Mouse (Mus musculus) midbrain, embryonic 13.5 days (tissue): ENCODE measurements around the gene Aknad1. TPM values are rescaled to one million over a fixed set of nuclear protein-coding genes. Genes with fewer than 3 reads are reported as not detected.

Source experiments
- ATAC-seq: fragments of 200-750 bp; cut with Nextera tagmentation; 2 replicates; pipeline ENCODE4 v1.8.0; 2017; ENCODE audit warnings: mild to moderate bottlenecking, moderate TSS enrichment, moderate library complexity
- H3K27ac ChIP-seq: fragments of 300-500 bp; sonication (generic); 2 replicates; pipeline ENCODE4 v1.5.1; 2015; ENCODE audit warnings: inconsistent platforms, mild to moderate bottlenecking, moderate library complexity
- H3K27me3 ChIP-seq: fragments of 300-500 bp; sonication (generic); 2 replicates; pipeline ENCODE4 v1.6.1; 2015; ENCODE audit warnings: mild to moderate bottlenecking, inconsistent platforms
- H3K36me3 ChIP-seq: fragments of 300-500 bp; sonication (generic); 2 replicates; pipeline ENCODE4 v1.6.1; 2015; ENCODE audit warnings: mild to moderate bottlenecking, inconsistent platforms
- H3K4me1 ChIP-seq: fragments of 300-500 bp; sonication (generic); replicated peaks from 2 replicates; pipeline ENCODE4 v1.6.1; 2015; ENCODE audit warnings: inconsistent platforms
- H3K4me2 ChIP-seq: fragments of 300-500 bp; sonication (generic); replicated peaks from 2 replicates; pipeline ENCODE4 v1.6.1; 2015; ENCODE audit warnings: moderate library complexity, mild to moderate bottlenecking, inconsistent platforms
- H3K4me3 ChIP-seq: fragments of 300-500 bp; sonication (generic); replicated peaks from 2 replicates; pipeline ENCODE4 v1.5.1; 2015; ENCODE audit warnings: mild to moderate bottlenecking, inconsistent platforms
- H3K9ac ChIP-seq: fragments of 300-500 bp; sonication (generic); replicated peaks from 2 replicates; pipeline ENCODE4 v1.6.1; 2015; ENCODE audit warnings: mild to moderate bottlenecking, inconsistent platforms
- H3K9me3 ChIP-seq: fragments of 300-500 bp; sonication (generic); 2 replicates; pipeline ENCODE4 v1.6.1; 2016; ENCODE audit warnings: mild to moderate bottlenecking, inconsistent platforms
- WGBS: fragments of 180-500 bp; shearing (Covaris S2); methylation state at CpG from one replicate; pipeline ENCODE4 v1.1.7; 2015; 5-methylcytosine and 5-hydroxymethylcytosine counted together
- polyA plus RNA-seq: library from polyadenylated mRNA; unstranded; fragments of >200 nt; fragmentation: Nextera tagmentation; extraction: Ambion mirVana; gene quantifications from 2 replicates; pipeline ENCODE4 v1.2.1, GENCODE M21; 2015

The Aknad1 gene
- polyA plus RNA-seq, 1 experiment from 2014 or later: not detected

GRCm38 (mm10) chr3:108755542-108755941 is 16.1 kb downstream of the Aknad1 start:
- no peak for ATAC-seq
- H3K9me3 ChIP-seq: no peaks in the 10 kb centered on the region
- H3K4me2 ChIP-seq: no peak overlapping the region
- no peaks in the 10 kb centered on the region for H3K27me3 ChIP-seq
- WGBS: 94% methylated on average over 2 of the region's 2 CpGs
- no peak overlapping the region for H3K4me3 ChIP-seq
- no peak overlapping the region for H3K9ac ChIP-seq
- no peaks in the 10 kb centered on the region for H3K36me3 ChIP-seq
- no peaks in the 10 kb centered on the region for H3K4me1 ChIP-seq
- H3K27ac ChIP-seq: no peak overlapping the region

- H3K27me3 ChIP-seq: no peaks in the 10 kb centered on the region
- no peak overlapping the region for H3K4me2 ChIP-seq
- no peaks in the 10 kb centered on the region for H3K9me3 ChIP-seq
- H3K9ac ChIP-seq: no peak overlapping the region
- H3K4me1 ChIP-seq: no peaks in the 10 kb centered on the region
- no peak for ATAC-seq
- no peaks in the 10 kb centered on the region for H3K36me3 ChIP-seq
- WGBS: 76% methylated on average over 1 of the region's 1 CpGs
- no peak overlapping the region for H3K27ac ChIP-seq
- H3K4me3 ChIP-seq: no peak overlapping the region
Measured at GRCm38 (mm10) chr3:108756131-108756530, 16.7 kb downstream of the Aknad1 start.

GRCm38 (mm10) chr3:108757570-108757969 is 18.1 kb downstream of the Aknad1 start:
- Histone ChIP-seq H3K27me3 (no peaks in the 10 kb centered on the region), H3K4me1 (no peaks in the 10 kb centered on the region), H3K4me2 (no peak overlapping the region), H3K9ac (no peak overlapping the region), H3K9me3 (no peaks in the 10 kb centered on the region), H3K4me3 (no peak overlapping the region), H3K27ac (no peak overlapping the region), H3K36me3 (no peaks in the 10 kb centered on the region)
- no peak for ATAC-seq
- WGBS: 79% methylated on average over 9 of the region's 9 CpGs

GRCm38 (mm10) chr3:108759566-108760420 is 20.3 kb downstream of the Aknad1 start:
- Histone ChIP-seq H3K27me3 (no peaks in the 10 kb centered on the region), H3K4me2 (no peak overlapping the region), H3K9ac (no peak overlapping the region), H3K4me1 (no peaks in the 10 kb centered on the region), H3K36me3 (no peaks in the 10 kb centered on the region), H3K9me3 (no peaks in the 10 kb centered on the region), H3K27ac (no peak overlapping the region), H3K4me3 (no peak overlapping the region)
- ATAC-seq: no peak
- 90% methylated on average over 11 of the region's 11 CpGs for WGBS

- no peak overlapping the region for H3K9ac ChIP-seq
- H3K4me3 ChIP-seq: no peak overlapping the region
- H3K27me3 ChIP-seq: no peaks in the 10 kb centered on the region
- H3K9me3 ChIP-seq: no peaks in the 10 kb centered on the region
- H3K36me3 ChIP-seq: no peaks in the 10 kb centered on the region
- 90% methylated on average over 7 of the region's 7 CpGs for WGBS
- ATAC-seq: no peak
- H3K4me1 ChIP-seq: no peaks in the 10 kb centered on the region
- H3K27ac ChIP-seq: no peak overlapping the region
- H3K4me2 ChIP-seq: no peak overlapping the region
Measured at GRCm38 (mm10) chr3:108762597-108763111, 23.2 kb downstream of the Aknad1 start.

GRCm38 (mm10) chr3:108763691-108764090 is 24.2 kb downstream of the Aknad1 start:
- Histone ChIP-seq H3K9ac (no peak overlapping the region), H3K27ac (no peak overlapping the region), H3K36me3 (no peaks in the 10 kb centered on the region), H3K27me3 (no peaks in the 10 kb centered on the region), H3K9me3 (no peaks in the 10 kb centered on the region), H3K4me2 (no peak overlapping the region), H3K4me3 (no peak overlapping the region), H3K4me1 (no peaks in the 10 kb centered on the region)
- 77% methylated on average over 2 of the region's 2 CpGs for WGBS
- no peak for ATAC-seq

- ATAC-seq: no peak
- Histone ChIP-seq H3K27me3 (no peaks in the 10 kb centered on the region), H3K9ac (no peak overlapping the region), H3K4me1 (no peaks in the 10 kb centered on the region), H3K4me2 (no peak overlapping the region), H3K27ac (no peak overlapping the region), H3K4me3 (no peak overlapping the region), H3K36me3 (no peaks in the 10 kb centered on the region), H3K9me3 (no peaks in the 10 kb centered on the region)
- WGBS: 71% methylated on average over 7 of the region's 7 CpGs
Measured at GRCm38 (mm10) chr3:108764976-108765375, 25.5 kb downstream of the Aknad1 start.

- WGBS: 87% methylated on average over 7 of the region's 7 CpGs
- H3K9ac ChIP-seq: no peak overlapping the region
- H3K4me1 ChIP-seq: no peaks in the 10 kb centered on the region
- no peak overlapping the region for H3K4me3 ChIP-seq
- no peaks in the 10 kb centered on the region for H3K27me3 ChIP-seq
- H3K4me2 ChIP-seq: no peak overlapping the region
- H3K36me3 ChIP-seq: no peaks in the 10 kb centered on the region
- no peak for ATAC-seq
- no peaks in the 10 kb centered on the region for H3K9me3 ChIP-seq
- no peak overlapping the region for H3K27ac ChIP-seq
Measured at GRCm38 (mm10) chr3:108765476-108765875, 26.0 kb downstream of the Aknad1 start.

GRCm38 (mm10) chr3:108766943-108767342 is 27.5 kb downstream of the Aknad1 start:
- 88% methylated on average over 7 of the region's 7 CpGs for WGBS
- Histone ChIP-seq H3K9me3 (no peaks in the 10 kb centered on the region), H3K4me2 (no peak overlapping the region), H3K4me1 (no peaks in the 10 kb centered on the region), H3K9ac (no peak overlapping the region), H3K27ac (no peak overlapping the region), H3K36me3 (no peaks in the 10 kb centered on the region), H3K4me3 (no peak overlapping the region), H3K27me3 (no peaks in the 10 kb centered on the region)
- ATAC-seq: no peak

- Histone ChIP-seq H3K27me3 (no peaks in the 10 kb centered on the region), H3K4me2 (no peak overlapping the region), H3K36me3 (no peaks in the 10 kb centered on the region), H3K27ac (no peak overlapping the region), H3K9ac (no peak overlapping the region), H3K4me3 (no peak overlapping the region), H3K4me1 (no peaks in the 10 kb centered on the region), H3K9me3 (no peaks in the 10 kb centered on the region)
- ATAC-seq: no peak
- 88% methylated on average over 10 of the region's 10 CpGs for WGBS
Measured at GRCm38 (mm10) chr3:108767416-108767815, 28.0 kb downstream of the Aknad1 start.

- Histone ChIP-seq H3K4me2 (no peak overlapping the region), H3K4me1 (no peaks in the 10 kb centered on the region), H3K27me3 (no peaks in the 10 kb centered on the region), H3K36me3 (no peaks in the 10 kb centered on the region), H3K9ac (no peak overlapping the region), H3K4me3 (no peak overlapping the region), H3K9me3 (no peaks in the 10 kb centered on the region), H3K27ac (no peak overlapping the region)
- WGBS: 90% methylated on average over 6 of the region's 6 CpGs
- no peak for ATAC-seq
Measured at GRCm38 (mm10) chr3:108769547-108769946, 30.1 kb downstream of the Aknad1 start.

GRCm38 (mm10) chr3:108770725-108771368 is 31.4 kb downstream of the Aknad1 start:
- no peaks in the 10 kb centered on the region for H3K4me1 ChIP-seq
- 46% methylated on average over 6 of the region's 6 CpGs for WGBS
- no peaks in the 10 kb centered on the region for H3K36me3 ChIP-seq
- ATAC-seq: peak; percentile 57
- H3K9me3 ChIP-seq: no peaks in the 10 kb centered on the region
- no peaks in the 10 kb centered on the region for H3K27me3 ChIP-seq
- H3K4me2 ChIP-seq: no peak overlapping the region
- H3K4me3 ChIP-seq: no peak overlapping the region
- no peak overlapping the region for H3K27ac ChIP-seq
- no peak overlapping the region for H3K9ac ChIP-seq
